Mouse (Mus musculus) MEL (cell line): ENCODE measurements around the gene Auts2. TPM values are rescaled to one million over a fixed set of nuclear protein-coding genes. Genes with fewer than 3 reads are reported as not detected.
A peak's percentile ranks its signal among the peaks of the same experiment; 100 is the strongest.

Experiments used
- DNase-seq: peaks from one replicate; pipeline ENCODE4 v3.0.0; 2011; ENCODE audit warnings: low read depth, low spot score
- H3K27ac ChIP-seq: 2 replicates; pipeline ENCODE4 v1.5.1; 2012; ENCODE audit warnings: low read depth, mild to moderate bottlenecking, control low read depth, low read length, moderate library complexity; ENCODE audit not compliant: control insufficient read depth
- H3K27me3 ChIP-seq, 2 experiments: fragments of 150-350 bp in 1 of 2; sonication (generic) in 1 of 2; 2 replicates each; pipeline ENCODE4 v1.6.1; 2012; ENCODE audit warnings: low read length in 2 of 2, mild to moderate bottlenecking in 2 of 2, improper control_type of control experiment in 1 of 2, moderate library complexity in 1 of 2; ENCODE audit not compliant: insufficient read depth in 2 of 2, control insufficient read depth in 1 of 2
- H3K36me3 ChIP-seq, 2 experiments: 2 replicates each; pipeline ENCODE4 v1.6.1; 2012 to 2014; ENCODE audit warnings: low read length in 2 of 2, improper control_type of control experiment in 1 of 2, inconsistent platforms in 1 of 2, mild to moderate bottlenecking in 1 of 2; ENCODE audit not compliant: insufficient read depth in 2 of 2, control insufficient read depth in 1 of 2
- H3K4me1 ChIP-seq, 2 experiments: fragments of 150-350 bp in 1 of 2; sonication (generic) in 1 of 2; 2 replicates each; pipeline ENCODE4 v1.6.1; 2012; ENCODE audit warnings: low read length in 2 of 2, improper control_type of control experiment in 1 of 2, mild to moderate bottlenecking in 1 of 2; ENCODE audit not compliant: insufficient read depth in 2 of 2, control insufficient read depth in 1 of 2
- H3K4me3 ChIP-seq, 2 experiments: fragments of 150-350 bp in 1 of 2; sonication (generic) in 1 of 2; 2 replicates each; pipeline ENCODE4 v1.5.1; 2012; ENCODE audit warnings: low read depth in 2 of 2, low read length in 2 of 2, mild to moderate bottlenecking in 2 of 2, moderate library complexity in 2 of 2, control low read depth in 1 of 2, improper control_type of control experiment in 1 of 2; ENCODE audit not compliant: control insufficient read depth in 1 of 2, insufficient read depth in 1 of 2
- H3K79me2 ChIP-seq: 2 replicates; pipeline ENCODE4 v1.6.1; 2012; ENCODE audit warnings: mild to moderate bottlenecking, low read length, moderate library complexity; ENCODE audit not compliant: control insufficient read depth, poor library complexity, insufficient read depth
- H3K9ac ChIP-seq: 2 replicates; pipeline ENCODE4 v1.6.1; 2012; ENCODE audit warnings: low read depth, mild to moderate bottlenecking, control low read depth, low read length, moderate library complexity; ENCODE audit not compliant: control insufficient read depth, poor library complexity, severe bottlenecking
- H3K9me3 ChIP-seq: fragments of 150-350 bp; sonication (generic); replicated peaks from 2 replicates; pipeline ENCODE4 v1.6.1; 2012; ENCODE audit warnings: mild to moderate bottlenecking, low read length, improper control_type of control experiment, moderate library complexity; ENCODE audit not compliant: insufficient read depth
- CTCF ChIP-seq, 3 experiments: IDR thresholded peaks in 2 of 3; conservative IDR thresholded peaks in 1 of 3; 2 replicates each; pipeline ENCODE4 v1.5.1; 2011 to 2012; ENCODE audit warnings: low read length in 3 of 3, low read depth in 2 of 3, mild to moderate bottlenecking in 2 of 3, improper control_type of control experiment in 1 of 3, inconsistent platforms in 1 of 3, mixed read lengths in 1 of 3, moderate library complexity in 1 of 3; ENCODE audit not compliant: control insufficient read depth in 1 of 3, insufficient read depth in 1 of 3, poor library complexity in 1 of 3, severe bottlenecking in 1 of 3
- E2F4 ChIP-seq: IDR thresholded peaks from 2 replicates; pipeline ENCODE4 v1.6.1; 2011; ENCODE audit warnings: low read depth, low read length, improper control_type of control experiment, borderline replicate concordance
- EP300 ChIP-seq, 2 experiments: IDR thresholded peaks; 2 replicates each; pipeline ENCODE4 v1.6.1; 2011; ENCODE audit warnings: improper control_type of control experiment in 2 of 2, low read length in 2 of 2, low read depth in 1 of 2, mild to moderate bottlenecking in 1 of 2
- HCFC1 ChIP-seq: IDR thresholded peaks from 2 replicates; pipeline ENCODE4 v1.6.1; 2012; ENCODE audit warnings: low read depth, mild to moderate bottlenecking, inconsistent platforms, low read length, improper control_type of control experiment, moderate library complexity
- JUND ChIP-seq: IDR thresholded peaks from 2 replicates; pipeline ENCODE4 v1.6.1; 2011; ENCODE audit warnings: low read depth, mild to moderate bottlenecking, improper control_type of control experiment, low read length
- KAT2A ChIP-seq: conservative IDR thresholded peaks from 2 replicates; pipeline ENCODE4 v1.6.1; 2012; ENCODE audit warnings: low read depth, low read length, improper control_type of control experiment, inconsistent platforms
- MAX ChIP-seq: IDR thresholded peaks from 2 replicates; pipeline ENCODE4 v1.6.1; 2011; ENCODE audit warnings: low read length, improper control_type of control experiment
- MAZ ChIP-seq: IDR thresholded peaks from 2 replicates; pipeline ENCODE4 v1.6.1; 2012; ENCODE audit warnings: low read depth, mild to moderate bottlenecking, inconsistent platforms, low read length, improper control_type of control experiment
- MYC ChIP-seq: IDR thresholded peaks from 2 replicates; pipeline ENCODE4 v1.6.1; 2011; ENCODE audit warnings: low read depth, mild to moderate bottlenecking, low read length, improper control_type of control experiment, moderate library complexity
- NELFE ChIP-seq: IDR thresholded peaks from 2 replicates; pipeline ENCODE4 v1.6.1; 2011; ENCODE audit warnings: low read depth, low read length, improper control_type of control experiment
- NRF1 ChIP-seq: IDR thresholded peaks from 2 replicates; pipeline ENCODE4 v1.6.1; 2014; ENCODE audit warnings: low read depth, mild to moderate bottlenecking, inconsistent platforms, low read length, improper control_type of control experiment, moderate library complexity; ENCODE audit not compliant: poor library complexity, insufficient read depth, severe bottlenecking
- TBP ChIP-seq: IDR thresholded peaks from 2 replicates; pipeline ENCODE4 v1.8.0; 2011; ENCODE audit warnings: low read depth, low read length, improper control_type of control experiment
- TCF12 ChIP-seq: IDR thresholded peaks from 2 replicates; pipeline ENCODE4 v1.6.1; 2014; ENCODE audit warnings: low read depth, mild to moderate bottlenecking, inconsistent platforms, low read length, improper control_type of control experiment, moderate library complexity
- UBTF ChIP-seq: IDR thresholded peaks from 2 replicates; pipeline ENCODE4 v1.6.1; 2012; ENCODE audit warnings: low read depth, mild to moderate bottlenecking, inconsistent platforms, low read length, improper control_type of control experiment, moderate library complexity, borderline replicate concordance; ENCODE audit not compliant: insufficient read depth
- USF1 ChIP-seq: IDR thresholded peaks from 2 replicates; pipeline ENCODE4 v1.6.1; 2014; ENCODE audit warnings: low read depth, mild to moderate bottlenecking, inconsistent platforms, low read length, improper control_type of control experiment, moderate library complexity
- ZC3H11A ChIP-seq: IDR thresholded peaks from 2 replicates; pipeline ENCODE4 v1.6.1; 2012; ENCODE audit warnings: low read depth, mild to moderate bottlenecking, inconsistent platforms, low read length, improper control_type of control experiment
- polyA plus RNA-seq, 2 experiments: library from polyadenylated mRNA; stranded (reverse) in 1 of 2; unstranded in 1 of 2; fragments of >175 nt in 1 of 2; fragments of >200 nt in 1 of 2; gene quantifications; 2 replicates each; pipeline versions ENCODE4 v1.2.1 to v1.2.4; 2012; ENCODE audit warnings: low replicate concordance in 2 of 2, low read depth in 1 of 2; ENCODE audit not compliant: insufficient read length in 2 of 2, insufficient read depth in 1 of 2, missing spikeins in 1 of 2
- total RNA-seq: library from RNA; depleted of rRNA; stranded (reverse); fragments of 300-350 nt; gene quantifications from 2 replicates; pipeline ENCODE4 v1.2.3, GENCODE M21; 2012

Gene Auts2
- total and polyA plus RNA-seq, 3 experiments = not detected

GRCm38 (mm10) chr5:131798373-131798772 lies 744.8 kb downstream of the Auts2 start:
- no peak for DNase-seq
- TF ChIP-seq UBTF = no peak
- TF ChIP-seq KAT2A = no peak
- no peak for TF ChIP-seq JUND
- no peak for TF ChIP-seq MYC
- TF ChIP-seq TCF12 = no peak
- no peak for TF ChIP-seq HCFC1
- no peak for TF ChIP-seq NELFE
- TF ChIP-seq E2F4 = no peak
- TF ChIP-seq CTCF (IDR thresholded peaks at IDR 0.05 in 2 of 3, conservative IDR thresholded peaks at IDR 0.05 in 1 of 3; ENCODE audit: control insufficient read depth in 1 of 3, insufficient read depth in 1 of 3, low read depth in 2 of 3, low read length in 3 of 3, poor library complexity in 1 of 3, severe bottlenecking in 1 of 3) = no peak
- TF ChIP-seq EP300 (IDR thresholded peaks at IDR 0.05; ENCODE audit: low read depth in 1 of 2, low read length in 2 of 2) = no peak
- no peak for TF ChIP-seq ZC3H11A
- no peak for TF ChIP-seq MAZ
- TF ChIP-seq NRF1 = no peak
- no peak for TF ChIP-seq TBP
- no peak for TF ChIP-seq MAX
- Histone ChIP-seq H3K9ac (no peak overlapping the region), H3K79me2 (no peaks in the 10 kb centered on the region), H3K9me3 (no peaks in the 10 kb centered on the region), H3K27ac (no peak overlapping the region), H3K4me1 (no peaks in the 10 kb centered on the region), H3K4me3 (no peak overlapping the region), H3K36me3 (no peaks in the 10 kb centered on the region), H3K27me3 (no peaks in the 10 kb centered on the region)

- no peak overlapping the region for H3K27ac ChIP-seq
- TF ChIP-seq USF1 (no peak), KAT2A (no peak), TCF12 (peak; percentile 16; the same call in 1 of the 2 replicates)
- TF ChIP-seq, all 39 proteins: peak for 1
- Histone ChIP-seq H3K4me1 (no peaks in the 10 kb centered on the region), H3K9ac (no peak overlapping the region), H3K36me3 (no peaks in the 10 kb centered on the region), H3K4me3 (no peak overlapping the region), H3K9me3 (no peaks in the 10 kb centered on the region), H3K79me2 (no peaks in the 10 kb centered on the region), H3K27me3 (no peaks in the 10 kb centered on the region)
- no peak for DNase-seq
These were observed 746.1 kb downstream of the Auts2 start for GRCm38 (mm10) chr5:131797044-131797443.
